Mouse (Mus musculus): Measurements from ENCODE around the gene Nop14. TPM values are rescaled to one million over a fixed set of nuclear protein-coding genes. Genes with fewer than 3 reads are reported as not detected.
"Not testable (repeated sequence)": the region's sequence is repeated elsewhere in the genome, so short reads cannot be mapped to it uniquely, and the experiment has no call there.

Gene Nop14
- total RNA-seq, 2 experiments from 2014 or later = 25.6 to 27.9 TPM

DNA sequence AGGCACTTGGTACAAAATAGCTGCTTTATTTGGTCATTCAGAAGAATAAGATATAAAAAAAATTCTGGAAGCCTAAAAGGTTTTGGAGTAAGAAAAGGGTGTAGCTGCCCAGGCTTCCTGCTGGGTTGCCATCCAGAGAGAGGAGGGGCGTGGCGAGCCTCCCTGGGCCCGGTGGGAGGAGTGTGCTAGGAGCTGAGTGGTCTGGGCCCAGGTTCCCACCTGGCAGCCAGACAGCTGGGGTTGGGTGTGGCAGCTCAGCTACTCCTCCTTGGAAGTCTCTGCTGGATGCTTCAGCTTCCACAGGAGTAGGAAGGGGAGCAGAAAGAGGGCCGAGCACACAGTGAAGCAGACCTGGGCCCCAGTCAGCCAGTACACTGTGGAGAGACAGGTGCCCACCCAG is 26.3 kb downstream of the Nop14 start:
- no peak for DNase-seq (ENCODE audit: low spot score in 2 of 2)

DNA sequence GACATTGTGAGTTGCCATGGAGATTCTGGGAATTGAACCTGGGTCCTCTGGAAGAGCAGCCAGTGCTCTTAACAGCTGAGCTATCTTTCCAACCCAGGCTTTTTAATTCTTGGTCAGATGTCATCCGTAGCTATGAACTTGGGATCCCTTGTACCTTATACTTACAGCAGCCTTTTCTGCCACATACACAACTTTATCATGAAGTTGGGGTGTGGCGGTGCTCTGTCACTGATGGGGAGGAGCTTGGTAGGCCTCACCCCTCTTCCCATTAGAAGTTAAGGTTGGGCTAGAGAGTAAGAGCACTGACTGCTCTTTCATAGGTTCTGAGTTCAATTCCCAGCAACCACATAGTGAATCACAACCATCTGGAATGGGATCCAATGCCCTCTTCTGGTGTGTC is 27.0 kb downstream of the Nop14 start:
- no peak for DNase-seq (ENCODE audit: low spot score in 2 of 2)

DNA sequence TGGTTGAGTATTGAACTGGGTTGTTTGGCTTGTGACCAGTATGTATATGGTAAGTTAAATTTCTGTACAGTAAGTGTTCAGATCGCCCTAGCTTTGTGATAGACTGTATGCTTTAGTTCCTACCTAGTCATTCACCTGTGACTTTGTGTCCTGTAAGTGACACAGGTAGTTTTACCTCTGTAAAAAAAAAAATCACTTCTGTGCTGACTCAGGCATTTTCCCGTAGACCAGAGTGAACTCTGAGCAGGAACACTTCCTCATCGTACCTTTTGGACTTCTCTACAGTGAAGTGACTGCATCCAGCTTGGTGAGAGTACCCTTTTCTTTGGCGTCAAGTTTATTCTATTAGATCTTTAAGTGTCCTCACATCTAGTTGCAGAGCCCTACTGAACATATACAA is 50.0 kb downstream of the Nop14 start:
- no peak for DNase-seq (ENCODE audit: low spot score in 2 of 2)

DNA sequence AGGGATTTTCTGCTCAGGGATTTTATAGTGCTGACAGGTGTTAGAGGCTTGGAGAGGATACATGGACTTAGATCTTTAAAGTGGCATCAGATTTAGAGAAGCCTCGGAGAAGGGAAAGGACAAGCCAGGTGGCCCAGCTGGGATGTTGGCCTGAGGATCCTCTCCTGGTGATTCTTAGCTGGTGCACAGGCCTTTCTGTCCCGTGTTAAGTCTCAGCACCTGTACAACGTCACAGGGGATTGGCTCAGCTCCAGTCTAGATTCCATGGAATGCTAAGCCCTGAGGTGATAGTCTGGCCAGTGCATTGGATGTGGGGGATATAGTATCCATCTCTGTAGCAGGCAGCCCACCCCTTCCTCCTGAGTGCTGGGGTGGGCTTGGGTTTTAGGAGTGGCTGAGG is 51.7 kb downstream of the Nop14 start:
- DNase-seq (ENCODE audit: low spot score in 2 of 2) = no peak

DNA sequence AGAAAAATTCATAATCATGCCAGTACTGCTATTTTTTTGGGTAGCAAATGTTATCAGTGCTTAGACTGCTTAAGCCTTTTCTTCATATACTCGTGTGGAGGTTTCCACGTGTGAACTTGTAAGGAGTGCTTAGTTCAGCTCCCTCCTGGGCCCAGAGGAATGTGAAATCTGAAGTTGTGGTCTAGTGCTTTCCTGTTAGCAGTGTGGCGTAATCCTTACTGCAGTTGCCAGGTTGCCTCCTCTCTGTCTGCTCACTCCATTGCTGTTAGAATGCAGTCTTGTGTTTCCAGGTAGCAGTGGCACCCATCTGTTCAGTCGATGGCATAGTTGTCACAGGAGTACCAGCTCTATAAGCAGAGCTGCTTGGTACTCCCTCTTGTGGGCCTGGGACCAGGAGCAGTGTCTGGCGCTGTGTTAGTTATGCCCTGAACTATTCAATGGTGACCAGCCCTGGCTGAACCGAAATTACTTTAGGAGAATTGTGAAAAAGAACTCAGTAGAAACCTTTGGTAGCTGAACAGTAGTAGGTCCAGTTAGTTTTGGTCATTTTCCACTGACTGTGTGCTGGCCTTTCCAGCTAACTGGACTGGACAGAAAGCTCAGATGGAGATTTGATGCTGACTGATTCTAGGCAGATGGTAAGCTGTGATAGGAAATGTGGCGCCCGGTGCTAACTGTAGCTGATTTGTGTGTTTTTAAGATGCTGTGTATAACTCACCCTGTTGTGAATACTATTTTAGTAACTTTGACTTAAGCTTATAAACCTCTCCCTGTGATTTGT is 52.7 kb downstream of the Nop14 start:
- no peak for DNase-seq (ENCODE audit: low spot score in 2 of 2)

DNA sequence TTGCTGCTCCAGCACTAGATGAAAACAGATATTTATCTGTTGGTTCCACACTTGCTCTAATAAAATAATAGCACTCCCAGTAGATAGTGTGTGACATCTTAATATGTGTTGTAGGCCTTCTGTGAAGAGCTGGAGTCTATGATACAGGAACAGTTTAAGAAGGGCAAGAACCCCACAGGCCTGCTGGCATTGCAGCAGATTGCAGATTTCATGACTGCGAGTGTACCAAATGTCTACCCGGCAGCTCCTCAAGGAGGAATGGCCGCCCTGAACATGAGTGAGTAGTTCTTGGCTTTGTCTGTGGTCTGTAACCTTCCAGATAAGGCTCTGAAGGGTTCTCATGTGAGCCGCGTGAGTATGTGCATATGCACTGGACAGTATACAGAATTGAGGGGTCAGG is 55.4 kb downstream of the Nop14 start:
- DNase-seq (ENCODE audit: low spot score in 2 of 2) = no peak

DNA sequence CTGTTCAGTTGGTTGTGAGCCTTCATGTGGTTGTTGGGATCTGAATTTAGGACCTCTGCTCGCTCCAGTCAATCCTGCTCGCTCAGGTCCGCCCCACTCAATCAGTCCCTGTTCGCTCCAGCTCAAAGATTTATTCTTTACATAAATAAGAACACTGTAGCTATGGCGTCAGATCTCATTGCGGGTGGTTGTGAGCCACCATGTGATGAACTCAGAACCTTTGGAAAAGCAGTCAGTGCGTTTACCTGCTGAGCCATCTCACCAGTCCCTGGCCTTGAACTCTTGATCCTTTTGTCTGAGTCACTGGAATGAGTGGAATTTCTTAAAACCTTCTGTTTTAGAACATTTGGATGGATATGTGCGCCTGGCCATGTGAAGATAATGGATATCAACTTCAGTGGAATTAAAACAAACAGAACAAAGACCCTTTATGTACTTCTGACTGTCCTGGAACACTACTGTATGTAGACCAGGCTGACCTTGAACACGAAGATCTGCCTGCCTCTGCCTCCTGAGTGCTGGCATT is 66.7 kb downstream of the Nop14 start:
- no peak for DNase-seq (ENCODE audit: low spot score in 2 of 2)

DNA sequence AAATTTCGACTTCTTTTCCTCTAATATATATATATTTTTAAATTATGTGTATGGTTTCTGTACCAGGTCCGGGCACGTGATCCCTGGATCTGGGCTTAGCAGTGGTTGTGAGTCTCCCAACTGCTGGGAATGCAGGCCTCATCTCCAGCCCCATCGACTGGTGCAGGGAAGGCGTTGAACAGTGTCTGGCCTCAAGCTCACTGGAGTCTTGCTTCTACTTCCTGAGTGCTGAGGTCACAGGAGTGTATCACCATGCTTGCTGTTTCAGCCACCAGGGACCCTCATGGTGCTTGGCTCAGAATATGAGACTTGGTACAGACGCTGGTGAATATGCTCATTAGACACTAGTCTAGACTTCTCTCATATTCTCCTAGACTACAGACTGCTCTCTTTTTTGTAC is 67.3 kb downstream of the Nop14 start:
- no peak for DNase-seq (ENCODE audit: low spot score in 2 of 2)

DNA sequence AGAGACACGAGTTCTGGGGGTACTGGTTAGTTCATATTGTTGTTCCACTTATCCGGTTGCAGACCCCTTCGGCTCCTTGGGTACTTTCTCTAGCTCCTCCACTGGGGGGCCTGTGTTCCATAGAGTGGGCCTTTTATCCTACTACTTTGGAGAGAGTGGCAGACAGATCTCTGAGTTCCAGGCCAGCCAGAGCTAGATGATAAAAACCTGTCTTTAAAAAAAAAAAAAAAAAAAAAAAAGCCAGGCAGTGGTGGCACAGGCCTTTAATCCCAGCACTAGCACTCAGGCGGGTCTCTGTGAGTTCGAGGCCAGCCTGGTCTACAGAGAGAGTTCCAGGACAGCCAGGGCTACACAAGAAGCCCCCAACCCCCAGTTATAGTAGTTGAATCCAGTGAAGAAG is 67.7 kb downstream of the Nop14 start:
- DNase-seq (ENCODE audit: low spot score in 2 of 2) = not testable (repeated sequence)

DNA sequence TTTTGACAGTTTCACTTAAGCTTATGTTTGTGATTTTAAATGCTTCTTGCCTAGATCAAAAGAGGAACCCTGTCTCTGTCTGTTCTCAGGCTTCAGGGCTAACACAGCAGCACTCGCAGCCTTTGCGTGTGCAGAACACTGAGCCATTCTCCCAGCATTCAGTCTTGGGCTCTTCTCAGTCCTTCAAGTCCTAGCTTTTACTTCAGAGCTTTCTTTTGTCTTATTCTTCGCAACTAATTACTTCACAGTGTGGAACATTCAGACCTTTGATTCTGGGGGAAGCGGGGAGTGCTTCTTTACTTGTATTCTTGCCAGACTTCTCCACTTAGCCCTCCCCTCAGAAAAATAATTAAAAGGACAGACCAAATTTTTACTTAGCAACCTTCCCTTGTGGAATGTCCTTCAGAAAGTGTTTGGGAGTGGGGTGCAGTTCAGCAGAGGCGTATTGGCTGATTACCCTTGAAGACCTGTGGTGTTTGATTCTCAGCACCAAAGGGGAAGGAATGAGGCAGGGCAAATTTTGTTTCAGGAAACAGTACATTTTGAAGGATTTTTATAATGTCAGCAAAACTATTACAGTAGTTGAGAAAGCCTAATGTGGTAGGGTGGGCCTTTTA is 68.5 kb downstream of the Nop14 start:
- no peak for DNase-seq (ENCODE audit: low spot score in 2 of 2)

DNA sequence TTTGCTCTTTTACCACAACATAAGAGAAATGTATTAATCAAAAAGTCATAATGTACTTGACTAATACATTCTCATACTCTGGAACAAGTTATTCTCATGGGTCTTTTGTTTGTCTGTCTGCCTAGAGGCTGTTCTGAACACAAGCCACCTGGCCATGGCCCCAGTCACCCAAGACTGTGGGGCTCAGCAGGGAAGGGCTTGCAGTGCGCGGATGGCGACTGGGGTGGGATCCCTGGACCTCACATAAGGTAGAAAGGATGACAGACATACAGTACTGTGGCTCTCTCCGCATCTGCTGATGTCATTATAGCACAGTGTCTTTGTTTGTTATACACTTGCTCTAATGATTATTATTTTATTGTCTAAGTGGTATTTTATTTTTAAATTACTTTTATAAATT is 69.2 kb downstream of the Nop14 start:
- DNase-seq (ENCODE audit: low spot score in 2 of 2) = no peak

DNA sequence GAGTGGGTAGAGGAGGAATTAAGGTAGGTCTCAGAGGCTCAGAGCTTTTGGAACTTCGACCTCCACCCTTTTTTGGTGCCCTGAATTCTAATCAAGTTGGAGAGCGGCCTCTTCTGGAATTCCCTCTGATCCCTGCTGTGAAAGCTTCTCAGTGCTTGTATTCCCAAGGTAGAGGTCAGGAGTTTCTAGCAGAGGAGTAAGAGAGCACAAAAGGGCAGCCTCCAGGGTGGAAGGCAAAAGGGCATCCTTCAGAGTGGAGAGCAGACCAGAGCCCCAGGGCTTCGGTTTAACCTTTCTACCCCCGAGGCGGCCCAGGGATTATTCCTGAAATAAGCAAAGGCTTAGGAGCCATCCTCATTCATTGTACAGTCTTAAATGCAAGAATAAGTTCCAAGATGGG is 69.9 kb downstream of the Nop14 start:
- no peak for DNase-seq (ENCODE audit: low spot score in 2 of 2)

Other genes with a start within 250 kb of the Nop14 start
- gene Tnip2, start 146.2 kb downstream of the Nop14 start, total RNA-seq (2021) = 10 to 100 TPM; 14.9 to 18.3 TPM
- gene Sh3bp2, start 134.3 kb downstream of the Nop14 start, total RNA-seq (2021) = 10 to 100 TPM; 16.9 to 20.9 TPM
- 100 to 1,000 TPM; 127 to 136 TPM for gene Add1, start 86.5 kb downstream of the Nop14 start, total RNA-seq (2021)
- 10 to 100 TPM; 30.9 to 32.2 TPM for gene Mfsd10, start 22.9 kb downstream of the Nop14 start, total RNA-seq (2021)
- 1 to 10 TPM; 2.3 to 3.5 TPM for gene Grk4, start 231 bp upstream of the Nop14 start, total RNA-seq (2021)
- 10 to 100 TPM; 30.8 to 34.3 TPM for gene Htt, start 101.6 kb upstream of the Nop14 start, total RNA-seq (2021)
- gene Msantd1, start 247.9 kb upstream of the Nop14 start, total RNA-seq (2021) = 1 to 10 TPM; 1.3 to 2.8 TPM